In genomic region chr7:134462677-134463076, GRCm38 (mm10) we compare ENCODE assay signal across 20 mouse cellular contexts.
DNase-seq lines count a peak whose midpoint lies in the region; ATAC-seq and TF ChIP-seq lines count a peak whose summit lies in the region.
"Had no signal": no experiment of that assay in that cellular context is flagged by ENCODE, and none has a peak within 500 bp of the region (broad histone marks: within the 10 kb centered on the region; RNA-seq: fewer than 3 reads in every experiment).

No protein-coding gene starts in this region.

- WGBS in hindbrain, postnatal 0 days = 59% methylated on average over 3 of the region's 3 CpGs
- 85% methylated on average over 3 of the region's 3 CpGs for WGBS in hindbrain, embryonic 10.5 days
- WGBS in neural tube, embryonic 15.5 days = 76% methylated on average over 3 of the region's 3 CpGs

- no peaks in the 10 kb centered on the region for H3K27me3 ChIP-seq in hindbrain, postnatal 0 days (ENCODE audit: insufficient read depth, low read length)
- H3K27me3 ChIP-seq in hindbrain, embryonic 10.5 days (ENCODE audit: insufficient read depth, poor library complexity, severe bottlenecking) = no peaks in the 10 kb centered on the region
- no peaks in the 10 kb centered on the region for H3K27me3 ChIP-seq in neural tube, embryonic 15.5 days (replicated peaks)
- H3K27me3 ChIP-seq: neural tube, embryonic 13.5 days had no signal

- TF ChIP-seq CTCF in hindbrain, postnatal 0 days (IDR thresholded peaks at IDR 0.05; ENCODE audit: low read depth) = no peak

- 0 out of 2 replicates have a peak, but pooled peaks cover 8% of the 10 kb centered on the region for H3K4me1 ChIP-seq in hindbrain, postnatal 0 days (ENCODE audit: insufficient read depth, low read length)
- peaks cover 8% of the 10 kb centered on the region; the same call in 1 of the 2 replicates for H3K4me1 ChIP-seq in hindbrain, embryonic 10.5 days (replicated peaks)
- H3K4me1 ChIP-seq in neural tube, embryonic 15.5 days = 0 out of 2 replicates have a peak, but pooled peaks cover 11% of the 10 kb centered on the region
- H3K4me1 ChIP-seq: megakaryocyte, embryonic 14.5 days; neural tube, embryonic 13.5 days had no signal

- no peak overlapping the region for H3K4me3 ChIP-seq in hindbrain, postnatal 0 days (ENCODE audit: low read length)
- H3K4me3 ChIP-seq in hindbrain, embryonic 10.5 days = no peak overlapping the region
- no peak overlapping the region for H3K4me3 ChIP-seq in neural tube, embryonic 15.5 days (replicated peaks)
- H3K4me3 ChIP-seq: left cerebral cortex, adult 2 months; megakaryocyte, embryonic 14.5 days; neural tube, embryonic 13.5 days had no signal

- no peaks in the 10 kb centered on the region for H3K9me3 ChIP-seq in hindbrain, postnatal 0 days (ENCODE audit: low read length)
- no peaks in the 10 kb centered on the region for H3K9me3 ChIP-seq in hindbrain, embryonic 10.5 days
- H3K9me3 ChIP-seq in neural tube, embryonic 15.5 days (replicated peaks) = no peaks in the 10 kb centered on the region
- H3K9me3 ChIP-seq: megakaryocyte, embryonic 14.5 days; neural tube, embryonic 13.5 days had no signal

- ATAC-seq in hindbrain, postnatal 0 days = peak; percentile 88; the same call in 1 of the 2 replicates
- peak; percentile 45; the same call in 1 of the 2 replicates for ATAC-seq in neural tube, embryonic 15.5 days (ENCODE audit: low FRiP score)

- H3K27ac ChIP-seq in hindbrain, postnatal 0 days = no peak overlapping the region
- no peak overlapping the region for H3K27ac ChIP-seq in hindbrain, embryonic 10.5 days
- H3K27ac ChIP-seq in neural tube, embryonic 15.5 days (replicated peaks) = no peak overlapping the region
- H3K27ac ChIP-seq: left cerebral cortex, adult 2 months; neural tube, embryonic 13.5 days had no signal

- intact Hi-C loops in gastrocnemius, postnatal 14 days (cut with DNase I; ENCODE audit: low total_unique reads) = no loop called here
- intact Hi-C loops in heart, postnatal 14 days (cut with DNase I) = no loop called here

- H3K4me2 ChIP-seq in hindbrain, postnatal 0 days (ENCODE audit: low read depth, low read length) = no peak overlapping the region
- no peak overlapping the region for H3K4me2 ChIP-seq in neural tube, embryonic 15.5 days
- H3K4me2 ChIP-seq: liver, embryonic 11.5 days; neural tube, embryonic 13.5 days had no signal

- no peak overlapping the region for H3K9ac ChIP-seq in hindbrain, postnatal 0 days (replicated peaks; ENCODE audit: low read length)
- no peak overlapping the region for H3K9ac ChIP-seq in neural tube, embryonic 15.5 days (replicated peaks)
- H3K9ac ChIP-seq: neural tube, embryonic 13.5 days had no signal

- peak; percentile 6 for DNase-seq in gastrocnemius, postnatal 14 days
- DNase-seq in gastrocnemius, adult 8-10 months (ENCODE audit: low spot score in 2 of 2) = no peak
- peak; percentile 53 for DNase-seq in hindbrain, postnatal 0 days (ENCODE audit: low spot score)
- DNase-seq in hindbrain, embryonic 10.5 days (ENCODE audit: low spot score) = no peak
- DNase-seq in neural tube, embryonic 10.5 days (ENCODE audit: extremely low spot score, low spot score) = no peak
- peak; percentile 33 to 56 for DNase-seq in heart, postnatal 14 days
- no peak for DNase-seq in B cell, adult 2 months
- DNase-seq: cerebellum, adult 2 months; cerebellum, postnatal 36 days; gastrocnemius, postnatal 10 days; kidney, adult 2 months; kidney, postnatal 25 days; lung, adult 18-20 months; lung, postnatal 14 days; thymus, postnatal 14 days had no signal

- H3K36me3 ChIP-seq in hindbrain, postnatal 0 days (ENCODE audit: insufficient read depth, low read length) = no peaks in the 10 kb centered on the region
- H3K36me3 ChIP-seq in hindbrain, embryonic 10.5 days = no peaks in the 10 kb centered on the region
- H3K36me3 ChIP-seq in neural tube, embryonic 15.5 days = no peaks in the 10 kb centered on the region
- H3K36me3 ChIP-seq: neural tube, embryonic 13.5 days had no signal

Comparison
In these comparisons a context has a peak if more than half of its experiments do, and no peak if none do; other contexts are left out.
1. DNase-seq: peak in gastrocnemius, postnatal 14 days (single experiment), hindbrain, postnatal 0 days (single experiment) and heart, postnatal 14 days (2 of 2); none in gastrocnemius, adult 8-10 months (0 of 2), hindbrain, embryonic 10.5 days (single experiment), neural tube, embryonic 10.5 days (single experiment) and B cell, adult 2 months (0 of 2).